Mouse (Mus musculus): ENCODE results near the gene Bicd1.

Bicd1 gene

GRCm38 (mm10) chr6:149408833-149409332, at the start of gene Bicd1:
Gene Bicd1 (plus strand): TSS chr6:149408886.
- WGBS = under 1% methylated on average over 30 of the region's 30 CpGs

GRCm38 (mm10) chr6:149362533-149362932, 46.2 kb upstream of the Bicd1 start:
- 96% methylated on average over 20 of the region's 20 CpGs for whole genome bisulfite sequencing

GRCm38 (mm10) chr6:149365975-149366374, 42.7 kb upstream of the Bicd1 start:
- 88% methylated on average over 2 of the region's 2 CpGs for WGBS

GRCm38 (mm10) chr6:149366403-149366802, 42.3 kb upstream of the Bicd1 start:
- WGBS = 94% methylated on average over 2 of the region's 2 CpGs

- 39% methylated on average over 2 of the region's 2 CpGs for WGBS
Observed at GRCm38 (mm10) chr6:149374986-149375457, 33.7 kb upstream of the Bicd1 start.

- WGBS = 76% methylated on average over 2 of the region's 2 CpGs
Observed at GRCm38 (mm10) chr6:149383531-149383930, 25.2 kb upstream of the Bicd1 start.

- 50% methylated on average over 3 of the region's 3 CpGs for WGBS
Observed at GRCm38 (mm10) chr6:149386389-149386788, 22.3 kb upstream of the Bicd1 start.

GRCm38 (mm10) chr6:149389626-149390025, 19.1 kb upstream of the Bicd1 start:
- 88% methylated on average over 2 of the region's 2 CpGs for WGBS

GRCm38 (mm10) chr6:149409341-149409740, 655 bp downstream of the Bicd1 start:
- WGBS = 1% methylated on average over 11 of the region's 11 CpGs

- 12% methylated on average over 4 of the region's 4 CpGs for WGBS
Observed at GRCm38 (mm10) chr6:149409845-149410244, 1.2 kb downstream of the Bicd1 start.

GRCm38 (mm10) chr6:149439140-149439539, 30.5 kb downstream of the Bicd1 start:
- WGBS = 88% methylated on average over 1 of the region's 1 CpGs

GRCm38 (mm10) chr6:149442884-149443283, 34.2 kb downstream of the Bicd1 start:
- WGBS = 68% methylated on average over 1 of the region's 1 CpGs

GRCm38 (mm10) chr6:149445854-149446253, 37.2 kb downstream of the Bicd1 start:
- 57% methylated on average over 10 of the region's 10 CpGs for WGBS

- WGBS = 17% methylated on average over 1 of the region's 1 CpGs
Observed at GRCm38 (mm10) chr6:149460971-149461370, 52.3 kb downstream of the Bicd1 start.

GRCm38 (mm10) chr6:149471477-149471876, 62.8 kb downstream of the Bicd1 start:
- WGBS = 87% methylated on average over 15 of the region's 15 CpGs

- 81% methylated on average over 5 of the region's 6 CpGs for WGBS
Observed at GRCm38 (mm10) chr6:149472441-149472840, 63.8 kb downstream of the Bicd1 start.

GRCm38 (mm10) chr6:149481868-149482267, 73.2 kb downstream of the Bicd1 start:
- WGBS = 71% methylated on average over 5 of the region's 5 CpGs

GRCm38 (mm10) chr6:149494662-149495061, 86.0 kb downstream of the Bicd1 start:
- WGBS = 84% methylated on average over 2 of the region's 2 CpGs

- 3% methylated on average over 19 of the region's 19 CpGs for WGBS
Observed at GRCm38 (mm10) chr6:149565720-149566498, 157.2 kb downstream of the Bicd1 start.

GRCm38 (mm10) chr6:149567219-149567618, 158.5 kb downstream of the Bicd1 start:
- whole genome bisulfite sequencing = 96% methylated on average over 1 of the region's 1 CpGs

GRCm38 (mm10) chr6:149574288-149574687, 165.6 kb downstream of the Bicd1 start:
- 43% methylated on average over 1 of the region's 1 CpGs for WGBS

GRCm38 (mm10) chr6:149585708-149586504, 177.2 kb downstream of the Bicd1 start:
- WGBS = 92% methylated on average over 7 of the region's 7 CpGs

Measured in cerebral cortex, adult 2 months (tissue).